Mouse (Mus musculus) 3134 (cell line): ENCODE data around the gene Eaf2.
A peak's percentile ranks its signal among the peaks of the same experiment; 100 is the strongest.
"Not testable (repeated sequence)": the region's sequence is repeated elsewhere in the genome, so short reads cannot be mapped to it uniquely, and the experiment has no call there.

Source experiments
- DNase-seq: peaks from one replicate; pipeline ENCODE4 v3.0.0-alpha.2; 2011; ENCODE audit warnings: low spot score; ENCODE audit not compliant: insufficient read length; ENCODE audit errors: extremely low read depth

Eaf2 gene

DNA sequence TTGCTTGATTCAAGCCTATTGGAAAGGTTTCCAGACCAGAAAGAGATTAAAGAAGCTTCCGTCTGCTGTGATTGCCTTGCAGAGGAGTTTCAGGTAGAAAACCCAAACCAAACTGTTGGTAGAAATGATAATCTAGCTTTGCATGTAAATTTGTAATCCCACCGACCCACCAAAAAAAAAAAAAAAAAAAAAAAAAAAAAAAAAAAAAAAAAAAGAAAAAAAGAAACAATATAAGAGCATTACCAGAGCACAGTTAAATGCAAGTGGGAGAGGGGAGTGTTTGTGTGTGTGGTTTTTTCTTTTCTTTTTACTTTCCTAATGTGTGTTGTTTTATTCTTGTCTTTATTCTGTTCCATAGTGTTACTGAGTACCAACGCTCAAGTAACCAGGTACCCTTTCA lies 23.6 kb downstream of the Eaf2 start:
- DNase-seq: no peak

DNA sequence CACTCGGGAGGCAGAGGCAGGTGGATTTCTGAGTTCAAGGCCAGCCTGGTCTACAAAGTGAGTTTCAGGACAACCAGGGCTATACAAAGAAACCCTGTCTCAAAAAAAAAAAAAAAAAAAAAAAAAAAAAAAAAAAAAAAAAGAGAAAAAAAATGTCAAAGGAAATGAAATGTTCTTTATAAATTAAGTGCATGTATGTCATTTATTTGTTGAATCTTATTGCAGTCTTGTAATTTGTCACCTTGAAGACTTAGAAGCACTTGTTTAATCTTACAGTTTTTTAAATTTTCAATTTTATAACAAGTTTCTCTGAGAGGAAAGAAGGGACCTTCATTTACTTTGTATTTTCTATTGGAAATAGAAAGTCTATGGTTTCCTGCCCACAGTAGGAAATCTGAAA lies 27.9 kb downstream of the Eaf2 start:
- DNase-seq: not testable (repeated sequence)

DNA sequence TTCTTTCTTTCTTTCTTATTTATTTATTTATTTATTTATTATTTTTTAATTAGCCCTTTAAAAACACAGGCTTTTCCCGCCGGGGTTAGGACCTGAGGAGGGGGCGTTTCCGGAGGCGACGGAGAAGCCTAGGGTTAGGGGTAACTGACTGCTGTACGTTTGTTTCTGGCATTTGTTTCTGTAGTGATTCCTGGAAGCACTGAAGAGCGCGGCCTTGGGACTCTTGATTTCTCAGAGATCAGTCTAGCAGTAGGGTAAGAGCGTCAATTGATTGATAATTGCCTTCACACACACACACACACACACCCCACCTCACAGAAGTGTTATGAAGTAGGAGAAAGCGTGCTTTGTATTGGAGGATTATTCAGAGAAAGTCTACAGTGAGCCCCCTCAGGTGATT lies 46.0 kb downstream of the Eaf2 start:
- no peak for DNase-seq

DNA sequence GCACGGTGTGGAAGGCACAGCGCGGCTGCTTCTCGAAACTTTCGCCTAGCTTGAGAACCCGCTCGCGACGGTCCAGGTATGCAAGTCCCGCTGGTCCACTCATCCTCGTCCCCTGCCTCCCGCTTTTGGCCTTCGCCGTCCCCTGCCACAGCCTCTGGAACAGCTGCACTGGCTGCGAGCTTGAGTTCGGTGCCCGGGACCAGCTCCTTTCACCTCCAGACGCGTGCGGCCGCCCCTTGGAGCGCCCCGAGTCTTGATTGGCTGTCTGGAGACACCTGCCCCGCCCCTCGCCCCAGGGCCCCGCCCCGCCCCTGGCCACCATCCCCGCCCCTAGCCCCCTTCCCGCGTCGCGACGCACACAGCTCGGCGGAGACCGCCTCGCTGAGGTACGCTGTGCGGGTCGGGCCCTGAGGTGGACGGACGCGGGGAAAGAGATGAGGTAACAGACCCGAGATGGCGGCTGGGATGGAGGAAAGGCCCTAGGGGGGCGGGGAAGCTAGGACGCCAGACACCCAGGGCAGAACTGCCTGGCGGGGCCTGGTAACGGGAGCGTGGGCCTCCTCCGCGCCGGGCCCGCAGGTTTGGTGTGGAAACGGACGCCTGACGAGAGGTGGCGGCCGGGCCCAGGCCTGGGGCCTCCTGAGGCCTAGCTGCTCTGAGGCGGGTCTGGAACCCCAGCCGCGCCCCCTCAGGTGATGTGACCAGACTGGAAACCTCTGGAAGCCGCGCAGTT lies 46.6 kb downstream of the Eaf2 start, which contains the start of gene Iqcb1:
Gene Iqcb1 (plus strand): TSS at position 332 of the 733 bp plus-strand sequence.
- DNase-seq: peak; percentile 81

DNA sequence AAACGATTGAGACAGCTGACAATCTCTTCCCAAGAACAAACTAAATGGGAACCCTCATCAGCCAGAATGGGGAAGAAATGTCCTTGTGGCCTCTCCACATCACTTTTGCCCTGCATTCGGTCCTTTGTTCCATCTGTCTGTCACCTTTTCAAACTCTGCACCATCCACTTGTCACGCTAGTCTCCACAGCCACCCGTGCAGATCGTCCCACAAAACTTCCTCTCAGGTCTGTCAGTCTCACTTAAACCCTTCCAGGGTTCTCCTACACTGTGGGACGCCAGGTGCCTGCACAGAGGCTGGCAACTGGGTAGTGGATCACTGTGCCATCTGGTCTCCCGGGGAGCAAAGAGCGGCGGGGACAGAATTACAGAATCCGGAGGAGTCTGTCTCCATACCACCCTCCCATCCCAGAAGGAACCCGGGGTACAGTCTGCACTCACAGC lies 47.2 kb downstream of the Eaf2 start:
- no peak for DNase-seq

DNA sequence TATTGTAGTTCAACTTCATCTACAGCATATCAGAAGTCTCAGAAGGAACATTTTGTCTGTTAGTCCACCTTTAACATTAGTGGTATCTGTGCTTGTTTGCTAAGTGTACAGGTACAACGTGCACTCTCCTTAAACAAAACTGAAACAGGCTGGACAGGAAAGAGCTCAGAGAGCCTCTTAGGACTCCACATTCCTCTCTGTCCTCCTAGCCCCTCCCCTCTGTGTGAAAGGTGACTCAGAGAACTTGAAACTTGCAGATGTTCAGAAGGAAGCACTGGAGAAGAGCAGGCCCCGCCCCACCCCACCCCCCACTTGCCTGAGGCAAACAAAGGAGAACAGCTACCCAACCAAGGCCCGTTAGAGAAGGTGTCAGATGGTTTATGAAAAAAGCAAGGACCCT lies 53.3 kb downstream of the Eaf2 start:
- peak; percentile 64 for DNase-seq

DNA sequence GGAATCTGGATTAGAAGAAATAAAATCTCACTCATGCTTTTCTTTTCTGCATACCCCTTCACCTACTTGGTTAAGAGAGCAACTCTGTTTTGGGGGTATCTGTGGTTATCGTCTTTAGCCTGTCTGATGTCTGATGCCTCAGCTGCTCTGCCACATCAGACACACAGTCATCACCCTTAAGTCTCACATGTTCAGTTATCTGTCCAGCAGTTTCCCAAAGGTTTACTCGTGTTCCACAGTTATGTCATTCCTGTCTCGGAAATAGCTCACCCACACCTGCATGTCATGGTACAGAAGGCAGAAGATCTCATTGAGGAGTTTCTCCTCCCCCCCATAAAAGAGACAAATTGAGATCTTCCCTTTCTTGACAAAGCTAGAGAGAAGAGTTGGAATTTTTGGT lies 54.1 kb downstream of the Eaf2 start:
- DNase-seq: no peak

DNA sequence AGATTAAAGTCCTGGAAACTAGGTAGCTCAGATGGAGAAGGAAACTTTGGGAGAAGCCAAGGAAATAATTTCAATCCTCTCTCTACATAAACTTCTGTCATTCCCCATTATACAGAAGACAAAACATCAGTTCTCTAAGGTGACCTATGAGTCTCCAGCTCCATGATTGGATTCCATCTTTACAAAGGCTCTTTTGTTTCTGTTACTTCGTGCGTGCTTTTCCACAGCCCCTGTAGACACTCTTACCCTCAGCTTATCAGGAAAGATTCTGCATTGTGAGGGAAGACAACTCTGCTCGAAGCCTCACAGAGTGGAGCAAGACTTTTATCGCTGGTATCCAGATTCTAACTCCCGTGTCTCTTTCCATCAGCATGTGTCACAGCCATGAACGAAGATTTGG lies 54.8 kb downstream of the Eaf2 start:
- DNase-seq: no peak

DNA sequence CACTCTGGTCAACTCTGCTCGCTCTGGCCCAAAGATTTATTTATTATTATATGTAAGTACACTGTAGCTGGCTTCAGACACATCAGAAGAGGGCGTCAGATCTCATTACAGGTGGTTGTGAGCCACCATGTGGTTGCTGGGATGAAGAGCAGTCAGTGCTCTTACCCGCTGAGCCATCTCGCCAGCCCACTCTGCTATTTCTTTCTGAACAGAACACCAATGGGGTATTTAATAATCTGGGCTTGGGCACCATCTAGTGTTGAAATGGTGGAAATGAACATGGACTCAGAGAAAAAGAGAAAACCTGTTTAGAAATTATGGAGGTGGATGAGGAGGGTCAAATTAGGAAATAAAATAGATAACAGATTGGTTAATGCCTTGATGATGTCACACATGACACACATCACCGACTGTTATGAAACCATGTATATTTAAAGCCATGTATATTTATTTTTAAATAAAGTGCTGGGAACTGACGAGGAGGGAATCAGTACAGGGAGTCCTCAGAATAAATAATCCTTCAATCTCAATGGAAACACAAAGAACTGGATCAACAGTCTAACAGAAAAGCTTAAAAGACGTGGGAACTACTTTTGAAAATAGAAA lies 57.4 kb downstream of the Eaf2 start:
- DNase-seq: peak; percentile 60

DNA sequence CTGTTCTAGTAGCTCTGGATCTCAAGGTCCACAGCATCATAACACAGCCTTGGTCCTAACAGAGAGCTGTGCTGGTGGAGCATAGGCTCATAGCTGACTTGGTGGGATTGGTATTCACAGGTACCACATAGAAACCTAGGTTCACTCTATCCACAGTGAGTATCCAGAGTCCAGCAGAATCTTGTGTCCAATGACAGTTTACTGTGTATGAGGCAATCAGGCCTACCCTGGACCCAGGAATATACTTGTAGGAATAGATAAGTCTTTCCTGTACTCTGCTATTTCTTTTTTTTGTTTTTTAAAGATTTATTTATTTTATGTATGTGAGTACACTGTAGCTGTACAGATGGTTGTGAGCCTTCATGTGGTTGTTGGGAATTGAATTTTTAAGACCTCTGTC lies 57.9 kb downstream of the Eaf2 start:
- DNase-seq: no peak

DNA sequence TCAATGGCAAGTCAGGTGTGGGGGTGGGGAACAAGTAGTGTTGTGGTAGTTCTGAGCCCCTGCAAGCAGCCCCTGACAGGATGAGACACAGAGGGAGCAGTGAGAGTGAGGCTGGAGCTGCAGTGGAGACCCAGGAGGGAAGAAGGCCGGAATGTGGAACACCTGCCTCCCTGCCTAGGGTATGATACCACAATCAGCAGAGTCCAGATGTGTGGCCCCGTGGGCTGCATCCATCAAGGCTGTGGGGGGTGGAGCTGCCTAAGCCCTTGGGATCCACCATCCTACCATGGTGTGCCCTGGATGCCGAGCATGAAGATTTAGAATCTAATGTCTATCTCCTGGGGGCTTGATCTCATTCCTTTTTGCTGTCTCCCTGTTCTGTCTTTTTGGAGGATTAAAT lies 61.1 kb downstream of the Eaf2 start:
- DNase-seq: no peak

DNA sequence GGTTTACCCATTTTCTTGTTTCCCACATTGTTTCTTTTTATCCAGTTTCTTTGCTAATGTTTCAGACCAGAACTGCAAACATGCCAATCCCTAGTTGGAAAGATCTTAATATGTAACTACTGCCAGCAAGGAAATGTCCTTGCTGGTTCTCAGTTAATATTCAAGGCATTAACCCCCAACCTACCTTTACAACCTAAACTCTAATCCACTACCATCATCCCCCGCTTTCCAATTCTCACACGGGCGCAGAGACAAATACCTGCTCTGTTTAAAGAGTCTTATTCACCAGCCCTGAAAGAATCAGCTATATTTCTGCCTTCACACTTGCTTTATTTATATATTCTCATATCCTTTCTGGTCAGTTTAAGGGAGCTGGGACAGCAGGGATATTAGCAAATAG lies 66.2 kb downstream of the Eaf2 start:
- no peak for DNase-seq

DNA sequence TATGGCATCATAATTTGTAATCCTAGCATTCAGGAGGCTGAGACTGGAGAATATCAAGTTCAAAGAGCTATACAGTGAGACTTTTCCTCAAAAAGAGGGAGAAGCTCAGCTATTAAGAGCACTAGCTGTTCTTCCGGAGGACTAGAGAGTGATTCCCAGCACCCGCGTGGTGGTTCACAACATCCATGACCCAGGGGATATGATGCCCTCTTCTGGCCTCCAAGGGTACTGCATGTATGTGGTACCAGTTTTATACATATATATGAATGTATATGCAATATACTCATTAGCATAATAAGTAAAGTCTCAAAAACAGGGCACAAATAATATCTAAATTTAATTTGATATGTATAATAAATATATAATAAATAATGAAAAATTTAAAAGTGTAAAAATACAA lies 72.4 kb downstream of the Eaf2 start:
- DNase-seq: no peak

DNA sequence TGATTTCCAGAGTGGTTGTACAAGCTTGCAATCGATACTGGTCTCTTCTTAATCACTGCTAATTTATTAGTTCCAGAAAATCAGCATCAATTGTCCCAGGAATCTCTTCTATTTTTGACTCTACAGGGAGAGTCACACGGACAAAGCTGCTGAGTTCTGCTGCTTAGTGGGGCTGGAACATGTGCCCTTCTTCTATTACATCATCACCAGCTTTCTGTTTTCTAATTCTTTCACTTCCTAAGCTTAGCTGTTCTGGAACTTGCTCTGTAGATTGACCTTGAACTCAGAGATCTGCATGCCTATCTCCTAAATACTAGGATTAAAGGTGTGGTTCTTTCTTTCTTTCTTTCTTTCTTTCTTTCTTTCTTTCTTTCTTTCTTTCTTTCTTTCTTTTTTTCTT lies 76.5 kb downstream of the Eaf2 start:
- DNase-seq: no peak

DNA sequence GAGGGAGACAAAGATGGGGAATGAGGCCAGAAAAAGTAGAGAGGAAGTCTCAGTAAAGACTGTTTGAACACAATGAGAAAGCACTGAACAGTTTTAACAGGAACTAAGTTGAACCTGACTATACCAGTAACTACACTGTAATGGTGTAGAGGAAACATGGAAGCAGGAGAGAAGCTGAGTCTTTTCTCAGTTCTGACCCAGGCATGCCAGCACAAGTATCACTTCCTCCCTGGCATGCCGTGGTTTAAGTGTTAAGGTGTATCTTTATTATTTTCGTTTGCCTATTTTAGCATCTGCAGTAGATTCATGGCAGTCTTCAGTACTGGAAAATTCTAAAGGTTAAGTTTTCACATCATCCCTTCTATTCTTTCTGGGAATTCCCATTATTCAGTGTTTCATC lies 79.8 kb downstream of the Eaf2 start:
- no peak for DNase-seq

DNA sequence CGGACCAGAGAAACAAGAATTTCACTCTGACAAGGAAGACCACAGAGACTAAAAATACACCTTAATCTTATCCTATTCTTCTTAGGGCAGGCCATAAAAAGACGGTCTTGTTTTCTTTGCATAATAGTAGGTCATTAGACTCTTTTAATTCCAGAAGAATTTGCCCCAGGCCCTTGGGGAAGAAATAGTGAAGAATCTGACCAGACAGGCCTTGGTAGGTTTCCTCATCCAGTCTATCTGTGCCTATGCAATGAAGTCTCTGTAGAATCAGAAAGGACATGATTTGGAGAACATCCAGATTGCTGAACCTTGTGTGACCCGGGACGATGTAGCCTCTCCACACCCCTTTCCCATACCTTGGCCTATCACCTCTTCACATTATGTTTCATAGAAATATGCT lies 84.6 kb downstream of the Eaf2 start:
- no peak for DNase-seq

DNA sequence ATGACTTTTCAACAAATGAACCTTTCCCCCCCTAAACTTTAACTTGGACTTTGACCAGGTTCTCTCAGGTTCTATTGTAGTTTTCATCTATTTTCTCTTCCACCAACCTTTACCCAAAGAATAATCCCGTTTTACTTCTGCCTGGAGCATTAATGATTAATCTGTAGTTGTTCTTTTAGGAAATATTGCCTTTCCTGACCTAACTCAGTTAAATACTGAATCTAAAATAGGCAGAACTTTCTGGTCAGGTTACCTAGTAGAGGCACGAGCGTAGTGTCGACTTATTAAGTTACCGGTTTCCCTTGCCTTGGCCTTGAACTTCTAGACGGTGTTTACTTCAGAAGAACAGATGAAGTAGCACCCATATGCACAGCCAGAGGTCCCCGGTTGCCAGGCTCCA lies 88.3 kb downstream of the Eaf2 start:
- no peak for DNase-seq

DNA sequence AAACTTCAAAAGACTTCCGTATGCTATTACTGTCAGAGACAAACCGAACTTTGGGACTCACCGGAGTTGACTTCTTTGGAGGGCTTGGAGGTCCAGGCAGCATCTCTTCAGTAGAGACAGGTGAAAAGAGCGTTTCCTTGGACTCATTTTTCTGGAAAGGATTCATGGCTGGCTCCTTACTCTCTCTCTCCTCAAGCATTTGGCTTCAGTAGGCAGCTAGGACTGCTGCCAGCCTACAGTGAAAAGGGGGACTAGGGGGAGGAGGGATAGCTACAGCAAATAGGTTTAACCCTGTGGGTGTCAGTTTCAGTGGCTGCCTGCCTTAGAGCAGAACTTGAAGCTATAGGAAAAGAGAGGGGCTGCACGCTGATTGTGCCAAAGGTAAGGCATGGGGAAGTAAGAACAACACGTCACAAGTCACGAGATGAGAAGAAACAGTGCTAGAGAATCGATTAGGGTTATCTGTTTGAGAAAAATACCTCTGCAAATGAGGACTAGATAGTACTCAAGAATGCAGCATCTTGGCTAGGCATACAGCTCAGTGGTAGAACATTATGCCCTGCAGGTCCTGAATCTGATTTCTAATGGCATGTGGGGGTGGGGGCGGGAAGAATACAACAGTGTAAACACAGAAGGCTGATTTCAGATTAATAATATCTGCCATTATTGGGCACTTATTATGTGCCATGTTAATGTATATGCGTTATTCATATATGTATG lies 90.0 kb downstream of the Eaf2 start, which contains the start of gene Slc15a2:
Gene Slc15a2 (minus strand): TSS at position 369 of the 720 bp plus-strand sequence.
- no peak for DNase-seq

DNA sequence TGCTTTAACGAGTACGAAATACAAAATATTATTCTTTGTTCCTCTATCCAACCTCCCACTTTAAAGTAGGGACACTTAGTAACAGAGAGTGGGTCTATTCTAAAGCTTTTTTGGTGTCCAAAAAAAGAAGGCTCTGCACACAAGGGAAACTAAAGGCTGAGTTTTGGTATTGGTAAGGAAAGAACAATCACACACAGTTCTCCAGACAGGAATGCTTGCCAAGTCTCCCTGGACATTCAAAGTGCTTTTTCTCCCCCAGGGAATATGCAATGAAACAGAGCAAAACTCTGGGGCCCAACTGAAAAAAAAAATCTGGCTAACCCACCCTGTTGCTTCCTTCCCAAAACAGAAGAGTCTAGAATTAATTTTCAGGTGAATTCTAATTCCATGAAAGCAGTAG lies 90.7 kb downstream of the Eaf2 start:
- no peak for DNase-seq

DNA sequence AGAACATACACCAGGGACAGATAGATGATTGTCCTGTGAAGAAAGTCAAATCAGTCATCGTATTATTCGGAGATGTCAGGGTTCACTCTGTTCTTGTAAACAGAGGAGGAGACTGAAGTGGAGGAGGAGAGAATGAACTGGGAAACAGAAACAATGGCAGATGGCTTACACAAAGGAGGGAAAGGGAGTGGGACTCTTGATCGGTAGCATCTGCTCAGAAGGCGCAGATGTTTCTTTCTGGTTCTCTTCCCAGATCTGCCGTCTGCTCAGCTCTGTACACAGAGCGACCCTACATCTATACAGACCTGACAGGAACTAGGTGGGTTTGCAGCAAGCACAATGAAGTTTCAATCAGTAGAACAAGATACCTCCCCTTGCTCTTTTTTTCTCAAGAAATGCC lies 99.1 kb downstream of the Eaf2 start:
- no peak for DNase-seq

DNA sequence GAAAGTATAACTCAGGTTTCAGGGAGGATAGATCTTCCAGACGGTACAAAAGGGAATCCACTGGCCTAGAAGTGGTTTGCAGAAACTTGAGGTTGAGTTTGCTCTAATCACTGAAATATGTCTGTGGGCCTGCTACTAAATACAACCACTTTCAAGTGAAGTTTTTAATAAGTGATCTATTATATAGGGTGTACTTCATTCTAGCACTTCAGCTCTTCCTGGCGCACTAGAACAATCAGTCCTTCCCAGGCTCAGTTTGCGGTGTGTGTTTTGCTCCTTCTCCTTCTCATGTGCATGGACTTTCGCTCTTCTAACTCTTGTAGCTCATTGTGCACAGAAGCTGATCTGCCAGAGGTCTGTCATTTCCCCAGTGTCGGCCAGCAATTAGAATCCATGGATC lies 101.8 kb downstream of the Eaf2 start:
- DNase-seq: no peak

DNA sequence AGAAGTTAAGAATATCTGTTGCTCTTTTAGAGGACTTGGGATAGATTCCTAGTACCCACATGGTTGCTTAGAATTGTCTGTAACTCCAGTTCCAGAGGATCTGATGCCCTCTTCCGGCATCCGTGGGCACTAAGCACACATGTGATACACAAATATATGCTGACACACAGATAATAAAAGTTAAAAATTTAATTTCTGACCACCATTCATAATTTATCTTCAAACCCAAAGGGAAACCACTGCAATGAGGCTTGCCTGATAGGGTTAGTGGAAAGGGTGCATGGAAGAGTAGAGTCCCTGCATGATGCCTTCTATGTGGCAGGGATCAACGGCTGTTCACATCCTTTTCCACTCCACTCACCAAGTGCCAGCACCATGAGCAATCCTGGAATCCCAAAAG lies 103.1 kb downstream of the Eaf2 start:
- no peak for DNase-seq
